29 mouse cellular contexts compared by ENCODE assay signal in the genomic region with DNA sequence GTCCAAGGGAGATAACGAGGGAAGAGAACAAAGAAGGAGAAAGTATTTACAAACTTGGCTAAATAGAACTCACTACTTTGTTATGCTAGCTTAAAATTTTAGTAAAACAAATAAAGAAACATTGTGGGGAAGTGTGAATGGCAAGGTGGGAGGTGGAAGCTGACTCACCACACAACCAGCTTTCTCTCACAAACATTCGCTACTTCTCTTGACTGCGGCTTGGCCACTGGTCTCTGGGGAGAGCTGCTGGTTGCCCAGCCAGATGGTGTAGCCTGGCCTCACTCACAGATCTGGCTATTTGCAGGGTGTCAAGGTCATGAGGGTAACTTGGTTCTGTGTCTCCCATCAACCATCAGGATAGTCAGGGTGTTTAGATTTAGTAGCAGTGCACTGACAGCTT.
DNase-seq lines count a peak whose midpoint lies in the region; ATAC-seq and TF ChIP-seq lines count a peak whose summit lies in the region.
"Had no signal": no experiment of that assay in that cellular context is flagged by ENCODE, and none has a peak within 500 bp of the region (broad histone marks: within the 10 kb centered on the region; RNA-seq: fewer than 3 reads in every experiment).

No protein-coding gene starts in this region.

- in situ Hi-C loops in CH12.LX (cut with MboI; ENCODE audit: low pct_ligation_motif_present, low pct_unique_long_range_greater_than_20kb, low sequenced_read_pairs) = loop anchor here (25.0 kb wide), 1 partner anchor 860 kb away; no protein-coding TSS in a partner anchor

- peaks cover 2% of the 10 kb centered on the region; the same call in 1 of the 2 replicates for H3K4me1 ChIP-seq in midbrain, embryonic 11.5 days (ENCODE audit: control insufficient read depth, insufficient read depth, low read length)
- 0 out of 2 replicates have a peak, but pooled peaks cover 7% of the 10 kb centered on the region for H3K4me1 ChIP-seq in midbrain, embryonic 13.5 days (replicated peaks)
- peaks cover 13 to 21% of the 10 kb centered on the region in 2 experiments for H3K4me1 ChIP-seq in CH12.LX (ENCODE audit: control insufficient read depth in 1 of 2, insufficient read depth in 2 of 2)
- H3K4me1 ChIP-seq: hindbrain, embryonic 13.5 days; limb, embryonic 12.5 days; neural tube, embryonic 13.5 days had no signal

- peak; percentile 73 for DNase-seq in midbrain, embryonic 11.5 days (ENCODE audit: low spot score, missing footprints)
- DNase-seq in 3T3-L1 (ENCODE audit: low read depth, low spot score) (peak; percentile 86), CH12.LX (ENCODE audit: extremely low read depth) (peak; percentile 82)
- DNase-seq in neural tube, embryonic 10.5 days (ENCODE audit: extremely low spot score, low spot score) = no peak
- DNase-seq in layer of hippocampus, adult 2 months (ENCODE audit: low spot score in 2 of 2) = no peak
- DNase-seq: adrenal gland, adult 8-10 months; cerebellum, adult 11 months; cerebellum, adult 9-10 months; cerebellum, postnatal 36 days; gastrocnemius, postnatal 14 days; heart, postnatal 36 days; kidney, adult 9 months; kidney, postnatal 10 days; lung, embryonic 14.5 days; lung, postnatal 14 days; thymus, adult 2 months; thymus, postnatal 36 days had no signal

- H3K9me3 ChIP-seq in midbrain, embryonic 11.5 days (ENCODE audit: control insufficient read depth, low read length) = no peaks in the 10 kb centered on the region
- H3K9me3 ChIP-seq in midbrain, embryonic 13.5 days = no peaks in the 10 kb centered on the region
- no peaks in the 10 kb centered on the region for H3K9me3 ChIP-seq in CH12.LX (replicated peaks; ENCODE audit: low read length)
- H3K9me3 ChIP-seq: forebrain, embryonic 10.5 days; forebrain, embryonic 15.5 days; hindbrain, embryonic 13.5 days; limb, embryonic 12.5 days; liver, embryonic 15.5 days; neural tube, embryonic 13.5 days had no signal

- peak; percentile 88 for TF ChIP-seq EP300 in CH12.LX (IDR thresholded peaks at IDR 0.05; ENCODE audit: low read length)

- TF ChIP-seq POLR2A in CH12.LX (IDR thresholded peaks at IDR 0.05; ENCODE audit: low read depth, low read length) (no peak), myocyte (IDR thresholded peaks at IDR 0.05; ENCODE audit: insufficient read length, low read depth) (no peak)

- H3K4me2 ChIP-seq in midbrain, embryonic 11.5 days = no peak overlapping the region
- H3K4me2 ChIP-seq in midbrain, embryonic 13.5 days (replicated peaks) = no peak overlapping the region
- H3K4me2 ChIP-seq in CH12.LX (ENCODE audit: insufficient read depth, low read depth, poor library complexity, severe bottlenecking) (peak overlapping the region; percentile 30; the same call in 1 of the 2 replicates), myocyte (ENCODE audit: low read depth) (peak overlapping the region; percentile 19)
- H3K4me2 ChIP-seq: forebrain, embryonic 15.5 days; heart, embryonic 11.5 days; hindbrain, embryonic 13.5 days; limb, embryonic 12.5 days; liver, embryonic 15.5 days; lung, embryonic 14.5 days; neural tube, embryonic 13.5 days had no signal

- H3K9ac ChIP-seq in midbrain, embryonic 11.5 days (ENCODE audit: low read length) = no peak overlapping the region
- no peak overlapping the region for H3K9ac ChIP-seq in midbrain, embryonic 13.5 days (replicated peaks)
- no peak overlapping the region for H3K9ac ChIP-seq in CH12.LX (ENCODE audit: insufficient read depth, low read depth)
- H3K9ac ChIP-seq: forebrain, embryonic 15.5 days; hindbrain, embryonic 13.5 days; limb, embryonic 12.5 days; liver, embryonic 15.5 days; lung, embryonic 14.5 days; neural tube, embryonic 13.5 days had no signal

- no peaks in the 10 kb centered on the region for H3K36me3 ChIP-seq in midbrain, embryonic 11.5 days (ENCODE audit: control insufficient read depth, insufficient read depth, low read length)
- no peaks in the 10 kb centered on the region for H3K36me3 ChIP-seq in midbrain, embryonic 13.5 days
- H3K36me3 ChIP-seq in CH12.LX (replicated peaks in 1 of 2; ENCODE audit: control insufficient read depth in 1 of 2, insufficient read depth in 1 of 2, low read length in 1 of 2) (no peaks in the 10 kb centered on the region), myocyte (ENCODE audit: control insufficient read depth, insufficient read depth) (no peaks in the 10 kb centered on the region)
- H3K36me3 ChIP-seq: forebrain, embryonic 10.5 days; forebrain, embryonic 15.5 days; hindbrain, embryonic 13.5 days; liver, embryonic 15.5 days; neural tube, embryonic 13.5 days had no signal

- TF ChIP-seq RAD21 in CH12.LX (IDR thresholded peaks at IDR 0.05; ENCODE audit: low read depth, low read length) = no peak

- H3K4me3 ChIP-seq in midbrain, embryonic 11.5 days (ENCODE audit: low read depth, low read length) = no peak overlapping the region
- no peak overlapping the region for H3K4me3 ChIP-seq in midbrain, embryonic 13.5 days (replicated peaks)
- H3K4me3 ChIP-seq in CH12.LX (replicated peaks in 1 of 3; ENCODE audit: low read depth in 2 of 3, low read length in 2 of 3, poor library complexity in 1 of 3) (no peak overlapping the region), myocyte (no peak overlapping the region)
- no peak overlapping the region for H3K4me3 ChIP-seq in layer of hippocampus, adult 2 months
- H3K4me3 ChIP-seq: forebrain, embryonic 10.5 days; forebrain, embryonic 15.5 days; hindbrain, embryonic 13.5 days; left cerebral cortex, adult 2 months; limb, embryonic 12.5 days; liver, embryonic 15.5 days; neural tube, embryonic 13.5 days had no signal

- no peak for TF ChIP-seq CTCF in CH12.LX (conservative IDR thresholded peaks at IDR 0.05 in 1 of 2, IDR thresholded peaks at IDR 0.05 in 1 of 2; ENCODE audit: low read depth in 2 of 2, low read length in 2 of 2)
- no peak for TF ChIP-seq CTCF in layer of hippocampus, adult 2 months (conservative IDR thresholded peaks at IDR 0.05)

- no peak for ATAC-seq in midbrain, embryonic 11.5 days (ENCODE audit: low FRiP score)
- ATAC-seq in midbrain, embryonic 13.5 days = no peak
- ATAC-seq: activated CD4-positive, CD25-positive, alpha-beta regulatory T cell, adult 4 months; forebrain, embryonic 15.5 days; midbrain, embryonic 16.5 days had no signal

- H3ac ChIP-seq in myocyte (ENCODE audit: control insufficient read depth, insufficient read length) = no peak overlapping the region

- H3K27ac ChIP-seq in midbrain, embryonic 11.5 days (ENCODE audit: low read depth, low read length) = no peak overlapping the region
- no peak overlapping the region for H3K27ac ChIP-seq in midbrain, embryonic 13.5 days
- H3K27ac ChIP-seq in CH12.LX (ENCODE audit: insufficient read depth, low read depth) = no peak overlapping the region
- no peak overlapping the region for H3K27ac ChIP-seq in layer of hippocampus, adult 2 months
- H3K27ac ChIP-seq: forebrain, embryonic 10.5 days; forebrain, embryonic 15.5 days; hindbrain, embryonic 13.5 days; left cerebral cortex, adult 2 months; limb, embryonic 12.5 days; liver, embryonic 15.5 days; neural tube, embryonic 13.5 days had no signal

- dilution Hi-C loops in CH12.LX (cut with MboI; ENCODE audit: extremely low pct_ligation_motif_present, extremely low pct_unique_long_range_greater_than_20kb, low sequenced_read_pairs) = no loop called here

- H3K27me3 ChIP-seq in midbrain, embryonic 11.5 days (ENCODE audit: control insufficient read depth, insufficient read depth, low read length) = no peaks in the 10 kb centered on the region
- H3K27me3 ChIP-seq in midbrain, embryonic 13.5 days = peaks cover 21% of the 10 kb centered on the region; the same call in 1 of the 2 replicates
- H3K27me3 ChIP-seq in CH12.LX (replicated peaks) = no peaks in the 10 kb centered on the region
- no peaks in the 10 kb centered on the region for H3K27me3 ChIP-seq in myocyte (ENCODE audit: control insufficient read depth, insufficient read depth, insufficient read length)
- H3K27me3 ChIP-seq: forebrain, embryonic 15.5 days; hindbrain, embryonic 13.5 days; limb, embryonic 12.5 days; liver, embryonic 15.5 days; neural tube, embryonic 13.5 days had no signal

- 79% methylated on average over 3 of the region's 3 CpGs for WGBS in midbrain, embryonic 11.5 days
- 82% methylated on average over 3 of the region's 3 CpGs for WGBS in midbrain, embryonic 13.5 days

- H3K79me2 ChIP-seq in CH12.LX (replicated peaks; ENCODE audit: control insufficient read depth, extremely low read depth, insufficient read depth, poor library complexity, severe bottlenecking) (no peaks in the 10 kb centered on the region), myocyte (ENCODE audit: control insufficient read depth, insufficient read depth) (no peaks in the 10 kb centered on the region)

TF ChIP-seq in CH12.LX, 34 proteins besides CTCF, POLR2A, EP300 and RAD21 (continues in another document):
- peak; percentile 77 for TF ChIP-seq MAFK (IDR thresholded peaks at IDR 0.05; ENCODE audit: insufficient replicate concordance, low read length)
- TF ChIP-seq BHLHE40 (IDR thresholded peaks at IDR 0.05; ENCODE audit: low read depth, low read length) = peak; percentile 67
- TF ChIP-seq IRF4 (IDR thresholded peaks at IDR 0.05; ENCODE audit: low read depth, low read length) = peak; percentile 81
- TF ChIP-seq USF1 (IDR thresholded peaks at IDR 0.05; ENCODE audit: low read depth, low read length) = no peak
- peak; percentile 42; the same call in 1 of the 2 replicates for TF ChIP-seq MAX (IDR thresholded peaks at IDR 0.05; ENCODE audit: low read length)
- 0 out of 2 replicates have a peak, but pooled peaks have one; percentile 22 for TF ChIP-seq MXI1 (IDR thresholded peaks at IDR 0.05; ENCODE audit: low read depth, low read length)
- 0 out of 2 replicates have a peak, but pooled peaks have one; percentile 20 for TF ChIP-seq TBP (conservative IDR thresholded peaks at IDR 0.05; ENCODE audit: low read depth, low read length)
- peak; percentile 59; the same call in 1 of the 2 replicates for TF ChIP-seq ETS1 (conservative IDR thresholded peaks at IDR 0.05; ENCODE audit: low read depth, low read length)
- TF ChIP-seq PAX5 (IDR thresholded peaks at IDR 0.05; ENCODE audit: low read length) = no peak

TF ChIP-seq in myocyte, 11 proteins besides CTCF, POLR2A, EP300 and RAD21:
- TF ChIP-seq CEBPB (IDR thresholded peaks at IDR 0.05; ENCODE audit: insufficient read depth, poor library complexity, severe bottlenecking) (no peak), SRF (IDR thresholded peaks at IDR 0.05; ENCODE audit: control insufficient read depth, insufficient read length, low read depth) (no peak), MAX (IDR thresholded peaks at IDR 0.05; ENCODE audit: low read depth) (no peak), MYOG (IDR thresholded peaks at IDR 0.05; ENCODE audit: control insufficient read depth in 1 of 3, insufficient read depth in 1 of 3, insufficient read length in 2 of 3, low read depth in 2 of 3) (no peak)
TF ChIP-seq in myocyte: peak in this region for 0.

Comparison
In these comparisons a context has a peak if more than half of its experiments do, and no peak if none do; other contexts are left out.
1. DNase-seq: peak in midbrain, embryonic 11.5 days (single experiment), 3T3-L1 (single experiment) and CH12.LX (single experiment); none in neural tube, embryonic 10.5 days (single experiment) and layer of hippocampus, adult 2 months (0 of 2).
2. H3K4me2 ChIP-seq: peak in CH12.LX (single experiment) and myocyte (single experiment); none in midbrain, embryonic 11.5 days (single experiment) and midbrain, embryonic 13.5 days (single experiment).